In genomic region chr13:32411287-32411935, GRCm38 (mm10) we compare ENCODE assay signal across 9 mouse cellular contexts.
DNase-seq lines count a peak whose midpoint lies in the region; ATAC-seq and TF ChIP-seq lines count a peak whose summit lies in the region.
"Had no signal": no experiment of that assay in that cellular context is flagged by ENCODE, and none has a peak within 500 bp of the region (broad histone marks: within the 10 kb centered on the region; RNA-seq: fewer than 3 reads in every experiment).

No protein-coding gene starts in this region.

- no peak overlapping the region for H3K4me3 ChIP-seq in bone marrow, adult 2 months (replicated peaks; ENCODE audit: control insufficient read depth, low read depth, low read length)
- H3K4me3 ChIP-seq in forebrain, embryonic 13.5 days, result no peak overlapping the region
- no peak overlapping the region for H3K4me3 ChIP-seq in heart, postnatal 0 days (ENCODE audit: low read depth, low read length)

- no peaks in the 10 kb centered on the region for H3K27me3 ChIP-seq in forebrain, embryonic 13.5 days
- H3K27me3 ChIP-seq in heart, postnatal 0 days (ENCODE audit: control insufficient read depth, insufficient read depth, low read length), result 0 out of 2 replicates have a peak, but pooled peaks cover 3% of the 10 kb centered on the region

- no peak for TF ChIP-seq EP300 in heart, postnatal 0 days (IDR thresholded peaks at IDR 0.05; ENCODE audit: low read depth)

- peak; percentile 48 for DNase-seq in ES-CJ7 (ENCODE audit: low read depth, low spot score)
- DNase-seq in heart, postnatal 0 days (ENCODE audit: low spot score), result peak; percentile 82
- DNase-seq in layer of hippocampus, adult 11-12 months (ENCODE audit: low spot score), result peak; percentile 74
- DNase-seq in lung, postnatal 10 days, result peak; percentile 75
- peak; percentile 77 to 80 for DNase-seq in right cerebral cortex, adult 2 months (ENCODE audit: low spot score in 2 of 2)
- peak; percentile 70 for DNase-seq in urinary bladder, postnatal 25 days (ENCODE audit: low spot score)

- TF ChIP-seq POLR2A in bone marrow, adult 2 months (IDR thresholded peaks at IDR 0.05; ENCODE audit: borderline replicate concordance, control insufficient read depth, low read depth, low read length), result no peak

- H3K4me1 ChIP-seq in bone marrow, adult 2 months (ENCODE audit: control insufficient read depth, insufficient read depth, low read length), result no peaks in the 10 kb centered on the region
- no peaks in the 10 kb centered on the region for H3K4me1 ChIP-seq in forebrain, embryonic 13.5 days
- no peaks in the 10 kb centered on the region for H3K4me1 ChIP-seq in heart, postnatal 0 days (ENCODE audit: control insufficient read depth, insufficient read depth)

- H3K27ac ChIP-seq in bone marrow, adult 2 months (ENCODE audit: control insufficient read depth, insufficient read depth, low read depth, low read length, poor library complexity), result no peak overlapping the region
- H3K27ac ChIP-seq in forebrain, embryonic 13.5 days, result no peak overlapping the region
- H3K27ac ChIP-seq in heart, postnatal 0 days (ENCODE audit: low read depth), result no peak overlapping the region
- H3K27ac ChIP-seq: macrophage had no signal

- H3K9ac ChIP-seq in forebrain, embryonic 13.5 days, result no peak overlapping the region
- H3K9ac ChIP-seq in heart, postnatal 0 days (replicated peaks; ENCODE audit: low read depth, low read length), result no peak overlapping the region

- H3K36me3 ChIP-seq in forebrain, embryonic 13.5 days (ENCODE audit: poor library complexity, severe bottlenecking), result no peaks in the 10 kb centered on the region
- H3K36me3 ChIP-seq in heart, postnatal 0 days (replicated peaks; ENCODE audit: control insufficient read depth, insufficient read depth, low read length), result no peaks in the 10 kb centered on the region

- peak; percentile 84 for TF ChIP-seq CTCF in bone marrow, adult 2 months (IDR thresholded peaks at IDR 0.05; ENCODE audit: control insufficient read depth, insufficient read depth, low read length)
- TF ChIP-seq CTCF in heart, postnatal 0 days (IDR thresholded peaks at IDR 0.05; ENCODE audit: low read depth), result peak; percentile 92

- 51% methylated on average over 14 of the region's 14 CpGs for WGBS in bone marrow, adult 2 months
- 53% methylated on average over 14 of the region's 14 CpGs for WGBS in forebrain, embryonic 13.5 days
- 38% methylated on average over 14 of the region's 14 CpGs for WGBS in heart, postnatal 0 days

- H3K4me2 ChIP-seq in forebrain, embryonic 13.5 days, result no peak overlapping the region
- no peak overlapping the region for H3K4me2 ChIP-seq in heart, postnatal 0 days (ENCODE audit: low read depth, low read length)

- H3K9me3 ChIP-seq in forebrain, embryonic 13.5 days (replicated peaks), result no peaks in the 10 kb centered on the region
- H3K9me3 ChIP-seq in heart, postnatal 0 days (replicated peaks; ENCODE audit: control insufficient read depth, low read length), result peaks cover 7% of the 10 kb centered on the region; the same call in 1 of the 2 replicates

- ATAC-seq in forebrain, embryonic 13.5 days, result peak; percentile 84
- ATAC-seq in heart, postnatal 0 days (ENCODE audit: insufficient read depth, low read depth), result peak; percentile 74
